Mouse (Mus musculus): ENCODE measurements around the gene Kcnk3. TPM values are rescaled to one million over a fixed set of nuclear protein-coding genes. Genes with fewer than 3 reads are reported as not detected.

Kcnk3 gene
- polyA plus RNA-seq, 1 experiment from 2014 or later, result 0.68 TPM

GRCm38 (mm10) chr5:30649558-30649957 is 61.6 kb downstream of the Kcnk3 start:
- Histone ChIP-seq H3K4me2 (0 out of 2 replicates have a peak overlapping the region, but pooled peaks have one; percentile 87), H3K4me1 (peaks cover 14% of the 10 kb centered on the region), H3K36me3 (peaks cover 4% of the 10 kb centered on the region), H3K4me3 (no peak overlapping the region), H3K9me3 (no peaks in the 10 kb centered on the region), H3K27me3 (no peaks in the 10 kb centered on the region), H3K27ac (no peak overlapping the region), H3K9ac (no peak overlapping the region)
- no peak for ATAC-seq (ENCODE audit: insufficient number of reproducible peaks, low FRiP score, low TSS enrichment, low read depth)
- WGBS, result 41% methylated on average over 4 of the region's 4 CpGs

DNA sequence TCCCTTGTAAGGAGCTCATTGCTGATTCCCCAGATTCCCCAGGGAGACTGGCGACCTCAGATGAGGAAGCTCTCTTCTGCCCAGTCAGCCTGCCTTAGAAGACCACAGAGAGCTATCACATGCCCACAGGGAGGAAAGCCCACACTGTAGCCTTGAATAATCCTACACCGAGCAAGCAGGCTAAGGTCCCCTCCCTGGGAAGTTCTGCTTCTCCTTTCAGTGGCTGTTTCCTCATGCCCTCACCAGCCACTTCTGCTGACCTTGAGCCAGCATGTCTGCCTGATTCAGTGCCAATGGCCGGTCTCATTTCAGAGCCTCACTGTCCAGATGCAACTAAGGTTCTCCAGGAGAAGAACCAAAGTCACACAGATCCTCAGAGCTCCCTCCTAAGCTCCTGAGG is 62.8 kb downstream of the Kcnk3 start:
- no peak overlapping the region for H3K4me2 ChIP-seq
- no peak overlapping the region for H3K27ac ChIP-seq
- no peak for ATAC-seq (ENCODE audit: insufficient number of reproducible peaks, low FRiP score, low TSS enrichment, low read depth)
- no peaks in the 10 kb centered on the region for H3K27me3 ChIP-seq
- H3K36me3 ChIP-seq, result peaks cover 16% of the 10 kb centered on the region
- no peak overlapping the region for H3K9ac ChIP-seq
- H3K9me3 ChIP-seq, result no peaks in the 10 kb centered on the region
- H3K4me3 ChIP-seq, result no peak overlapping the region
- WGBS, result 84% methylated on average over 3 of the region's 3 CpGs
- H3K4me1 ChIP-seq, result peaks cover 14% of the 10 kb centered on the region

- H3K27ac ChIP-seq, result no peak overlapping the region
- H3K4me1 ChIP-seq, result peaks cover 14% of the 10 kb centered on the region
- ATAC-seq (ENCODE audit: insufficient number of reproducible peaks, low FRiP score, low TSS enrichment, low read depth), result no peak
- H3K9me3 ChIP-seq, result no peaks in the 10 kb centered on the region
- 91% methylated on average over 3 of the region's 3 CpGs for WGBS
- no peak overlapping the region for H3K9ac ChIP-seq
- no peaks in the 10 kb centered on the region for H3K27me3 ChIP-seq
- no peak overlapping the region for H3K4me3 ChIP-seq
- peaks cover 24% of the 10 kb centered on the region for H3K36me3 ChIP-seq
- no peak overlapping the region for H3K4me2 ChIP-seq
These were observed 63.6 kb downstream of the Kcnk3 start for GRCm38 (mm10) chr5:30651554-30651953.

GRCm38 (mm10) chr5:30653246-30653645 is 65.3 kb downstream of the Kcnk3 start:
- no peak for ATAC-seq (ENCODE audit: insufficient number of reproducible peaks, low FRiP score, low TSS enrichment, low read depth)
- 79% methylated on average over 6 of the region's 6 CpGs for WGBS
- peaks cover 41% of the 10 kb centered on the region for H3K36me3 ChIP-seq
- H3K27ac ChIP-seq, result no peak overlapping the region
- no peaks in the 10 kb centered on the region for H3K27me3 ChIP-seq
- peaks cover 12% of the 10 kb centered on the region for H3K4me1 ChIP-seq
- H3K9ac ChIP-seq, result no peak overlapping the region
- H3K4me2 ChIP-seq, result no peak overlapping the region
- H3K4me3 ChIP-seq, result no peak overlapping the region
- H3K9me3 ChIP-seq, result no peaks in the 10 kb centered on the region

DNA sequence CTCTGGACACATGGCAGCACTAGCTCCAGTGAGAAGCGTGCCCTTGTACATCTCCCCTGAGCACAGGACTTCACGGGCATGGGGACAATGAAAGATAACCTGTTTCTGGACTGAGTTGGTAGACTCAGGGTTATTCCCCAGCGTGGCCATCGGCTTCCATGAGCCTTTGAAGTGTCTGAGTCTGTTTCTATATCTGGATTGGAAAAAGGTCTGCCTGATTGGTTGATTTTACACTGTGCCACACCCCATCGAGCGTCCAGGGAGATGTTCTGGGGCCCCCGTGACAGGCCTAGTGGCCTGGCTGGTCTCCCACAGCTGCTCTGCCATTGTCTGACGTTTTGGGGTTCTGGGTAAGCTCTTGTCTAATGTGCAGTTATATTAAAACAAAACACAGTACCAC is 67.1 kb downstream of the Kcnk3 start:
- H3K4me3 ChIP-seq, result no peak overlapping the region
- no peaks in the 10 kb centered on the region for H3K9me3 ChIP-seq
- H3K4me1 ChIP-seq, result no peaks in the 10 kb centered on the region
- ATAC-seq (ENCODE audit: insufficient number of reproducible peaks, low FRiP score, low TSS enrichment, low read depth), result no peak
- no peak overlapping the region for H3K27ac ChIP-seq
- no peak overlapping the region for H3K9ac ChIP-seq
- H3K27me3 ChIP-seq, result no peaks in the 10 kb centered on the region
- WGBS, result 77% methylated on average over 8 of the region's 8 CpGs
- H3K36me3 ChIP-seq, result peaks cover 46% of the 10 kb centered on the region
- H3K4me2 ChIP-seq, result no peak overlapping the region

DNA sequence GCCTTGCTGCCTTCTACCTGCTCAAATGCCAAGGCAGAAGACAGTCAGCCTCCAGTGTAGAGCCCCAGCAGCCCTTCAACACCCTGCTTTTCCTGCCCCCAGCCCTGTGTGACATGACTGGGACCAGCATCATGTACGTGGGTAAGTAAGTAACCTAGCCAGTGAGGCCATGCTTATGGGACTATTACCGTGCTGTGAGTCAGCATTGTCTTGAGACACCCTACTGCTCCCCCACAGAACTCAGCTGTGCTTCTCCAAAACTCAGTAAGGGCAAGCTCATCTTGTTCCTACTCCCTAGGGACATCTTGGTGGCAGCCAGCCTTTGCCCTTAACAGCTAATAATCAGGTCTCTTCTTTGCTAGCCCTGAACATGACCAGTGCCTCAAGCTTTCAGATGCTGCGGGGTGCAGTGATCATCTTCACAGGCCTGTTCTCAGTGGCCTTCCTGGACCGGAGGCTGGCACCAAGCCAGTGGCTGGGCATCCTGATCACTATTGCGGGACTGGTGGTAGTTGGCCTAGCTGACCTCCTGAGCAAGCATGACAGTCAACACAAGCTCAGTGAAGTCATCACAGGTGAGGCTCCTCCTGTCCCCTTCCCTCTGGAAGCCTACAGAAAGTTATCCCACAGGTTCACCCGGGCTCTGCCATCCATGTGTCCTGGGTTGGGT is 67.7 kb downstream of the Kcnk3 start:
- no peak overlapping the region for H3K27ac ChIP-seq
- H3K9me3 ChIP-seq, result no peaks in the 10 kb centered on the region
- H3K36me3 ChIP-seq, result peaks cover 46% of the 10 kb centered on the region
- no peak overlapping the region for H3K4me2 ChIP-seq
- no peaks in the 10 kb centered on the region for H3K27me3 ChIP-seq
- 89% methylated on average over 6 of the region's 6 CpGs for WGBS
- no peak overlapping the region for H3K4me3 ChIP-seq
- ATAC-seq (ENCODE audit: insufficient number of reproducible peaks, low FRiP score, low TSS enrichment, low read depth), result no peak
- no peak overlapping the region for H3K9ac ChIP-seq
- no peaks in the 10 kb centered on the region for H3K4me1 ChIP-seq

GRCm38 (mm10) chr5:30659042-30659441 is 71.1 kb downstream of the Kcnk3 start:
- no peak for ATAC-seq (ENCODE audit: insufficient number of reproducible peaks, low FRiP score, low TSS enrichment, low read depth)
- H3K27me3 ChIP-seq, result no peaks in the 10 kb centered on the region
- H3K4me2 ChIP-seq, result no peak overlapping the region
- H3K4me1 ChIP-seq, result no peaks in the 10 kb centered on the region
- no peak overlapping the region for H3K27ac ChIP-seq
- WGBS, result 80% methylated on average over 4 of the region's 4 CpGs
- H3K36me3 ChIP-seq, result peaks cover 44% of the 10 kb centered on the region
- no peak overlapping the region for H3K4me3 ChIP-seq
- H3K9me3 ChIP-seq, result no peaks in the 10 kb centered on the region
- no peak overlapping the region for H3K9ac ChIP-seq

DNA sequence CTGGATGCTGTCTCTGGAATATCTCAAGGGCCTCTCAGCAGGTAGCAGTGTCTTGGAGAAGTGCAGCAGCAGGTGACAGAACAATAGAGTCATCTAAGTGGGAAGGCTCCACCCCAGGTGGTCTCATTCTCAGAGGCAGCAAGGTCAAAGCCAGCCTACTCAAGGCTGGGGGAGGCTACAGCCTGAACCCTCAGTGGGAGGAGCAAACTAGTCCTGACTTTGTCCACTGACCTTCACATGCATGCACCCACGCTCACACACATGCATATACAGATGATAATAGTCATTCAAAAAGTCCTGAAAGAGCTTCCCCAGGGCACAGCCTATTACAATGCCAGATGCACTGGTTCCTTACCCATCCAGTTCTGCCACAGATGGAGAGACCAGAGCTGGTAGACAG is 72.3 kb downstream of the Kcnk3 start:
- Histone ChIP-seq H3K4me2 (no peak overlapping the region), H3K27ac (no peak overlapping the region), H3K9ac (no peak overlapping the region), H3K36me3 (peaks cover 35% of the 10 kb centered on the region), H3K27me3 (no peaks in the 10 kb centered on the region), H3K9me3 (no peaks in the 10 kb centered on the region), H3K4me3 (no peak overlapping the region), H3K4me1 (no peaks in the 10 kb centered on the region)
- no peak for ATAC-seq (ENCODE audit: insufficient number of reproducible peaks, low FRiP score, low TSS enrichment, low read depth)
- WGBS, result 94% methylated on average over 1 of the region's 1 CpGs

- no peak overlapping the region for H3K4me2 ChIP-seq
- no peak overlapping the region for H3K9ac ChIP-seq
- no peak overlapping the region for H3K27ac ChIP-seq
- H3K4me1 ChIP-seq, result no peaks in the 10 kb centered on the region
- no peak overlapping the region for H3K4me3 ChIP-seq
- H3K36me3 ChIP-seq, result peaks cover 29% of the 10 kb centered on the region
- WGBS, result 92% methylated on average over 5 of the region's 5 CpGs
- H3K9me3 ChIP-seq, result no peaks in the 10 kb centered on the region
- no peak for ATAC-seq (ENCODE audit: insufficient number of reproducible peaks, low FRiP score, low TSS enrichment, low read depth)
- H3K27me3 ChIP-seq, result no peaks in the 10 kb centered on the region
These were observed 72.8 kb downstream of the Kcnk3 start for GRCm38 (mm10) chr5:30660813-30661212.

- 90% methylated on average over 9 of the region's 9 CpGs for WGBS
- Histone ChIP-seq H3K4me1 (peaks cover 19% of the 10 kb centered on the region), H3K4me2 (no peak overlapping the region), H3K9me3 (no peaks in the 10 kb centered on the region), H3K9ac (no peak overlapping the region), H3K4me3 (no peak overlapping the region), H3K27ac (no peak overlapping the region), H3K36me3 (peaks cover 8% of the 10 kb centered on the region; the same call in 1 of the 2 replicates), H3K27me3 (no peaks in the 10 kb centered on the region)
- no peak for ATAC-seq (ENCODE audit: insufficient number of reproducible peaks, low FRiP score, low TSS enrichment, low read depth)
These were observed 77.4 kb downstream of the Kcnk3 start for GRCm38 (mm10) chr5:30665360-30665759.

- 52% methylated on average over 6 of the region's 6 CpGs for WGBS
- Histone ChIP-seq H3K9me3 (no peaks in the 10 kb centered on the region), H3K4me3 (peak overlapping the region; percentile 74), H3K27ac (peak overlapping the region; percentile 88), H3K36me3 (peaks cover 8% of the 10 kb centered on the region; the same call in 1 of the 2 replicates), H3K4me1 (peaks cover 19% of the 10 kb centered on the region), H3K9ac (no peak overlapping the region), H3K4me2 (peak overlapping the region; percentile 72), H3K27me3 (no peaks in the 10 kb centered on the region)
- no peak for ATAC-seq (ENCODE audit: insufficient number of reproducible peaks, low FRiP score, low TSS enrichment, low read depth)
These were observed 78.0 kb downstream of the Kcnk3 start for GRCm38 (mm10) chr5:30665968-30666367.

GRCm38 (mm10) chr5:30666391-30667195 is 78.6 kb downstream of the Kcnk3 start, which contains the start of gene Cenpa:
Gene Cenpa, plus strand, starts transcription at chr5:30666777.
- peak within 1 kb of the TSS; percentile 50 for H3K9ac ChIP-seq
- peak within 1 kb of the TSS; percentile 74 for H3K4me3 ChIP-seq
- H3K9me3 ChIP-seq, result no peaks in the 10 kb centered on the region
- H3K4me1 ChIP-seq, result peaks cover 19% of the 10 kb centered on the region
- peak within 1 kb of the TSS; percentile 72 for H3K4me2 ChIP-seq
- H3K27me3 ChIP-seq, result no peaks in the 10 kb centered on the region
- under 1% methylated on average over 40 of the region's 40 CpGs for WGBS
- peak; percentile 91 for ATAC-seq (ENCODE audit: insufficient number of reproducible peaks, low FRiP score, low TSS enrichment, low read depth)
- H3K36me3 ChIP-seq, result peaks cover 8% of the 10 kb centered on the region; the same call in 1 of the 2 replicates
- H3K27ac ChIP-seq, result peak within 1 kb of the TSS; percentile 88
